Mouse (Mus musculus) thymus, adult 2 months (tissue): ENCODE measurements around the gene Lgmn.

ENCODE experiments used
- CTCF ChIP-seq: fragments of 200-500 bp; IDR thresholded peaks from 2 replicates; pipeline ENCODE4 v1.5.1; 2012; ENCODE audit warnings: mild to moderate bottlenecking, control low read depth, low read length, moderate library complexity, borderline replicate concordance; ENCODE audit not compliant: control insufficient read depth, poor library complexity, insufficient read depth; ENCODE audit errors: extremely low read depth
- POLR2A ChIP-seq: fragments of 200-500 bp; IDR thresholded peaks from 2 replicates; pipeline ENCODE4 v1.6.1; 2012; ENCODE audit warnings: mild to moderate bottlenecking, low read length, control low read depth, moderate library complexity; ENCODE audit not compliant: control insufficient read depth, poor library complexity, insufficient read depth; ENCODE audit errors: extremely low read depth

DNA sequence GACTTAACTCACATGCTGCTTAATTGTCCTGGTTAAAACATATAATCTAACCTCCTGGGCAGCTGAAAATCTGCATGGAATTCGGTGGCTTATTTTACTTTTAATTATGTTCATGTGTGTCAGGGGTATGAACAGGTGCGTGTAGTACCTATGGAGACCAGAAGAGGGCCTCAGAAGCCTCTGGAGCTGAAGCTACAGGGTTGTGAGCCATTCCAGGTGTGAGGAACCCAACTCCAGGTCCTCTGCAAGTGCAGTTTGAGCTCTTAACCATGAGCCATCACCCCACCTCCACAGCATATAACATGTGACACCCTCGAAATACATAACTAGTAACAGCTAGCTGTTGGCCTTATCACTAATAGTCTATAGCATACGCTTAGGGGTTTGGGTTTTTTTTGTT, 47.6 kb downstream of the Lgmn start:
- TF ChIP-seq POLR2A: no peak
- TF ChIP-seq CTCF: no peak; the same call in 1 of the 2 replicates
